Mouse (Mus musculus): Measurements from ENCODE around the gene Pink1. TPM values are rescaled to one million over a fixed set of nuclear protein-coding genes. Genes with fewer than 3 reads are reported as not detected.

Gene Pink1
- polyA plus RNA-seq (2015; fragmentation: Nextera tagmentation; extraction: Ambion mirVana): 171 and 194 TPM in 2 replicates

DNA sequence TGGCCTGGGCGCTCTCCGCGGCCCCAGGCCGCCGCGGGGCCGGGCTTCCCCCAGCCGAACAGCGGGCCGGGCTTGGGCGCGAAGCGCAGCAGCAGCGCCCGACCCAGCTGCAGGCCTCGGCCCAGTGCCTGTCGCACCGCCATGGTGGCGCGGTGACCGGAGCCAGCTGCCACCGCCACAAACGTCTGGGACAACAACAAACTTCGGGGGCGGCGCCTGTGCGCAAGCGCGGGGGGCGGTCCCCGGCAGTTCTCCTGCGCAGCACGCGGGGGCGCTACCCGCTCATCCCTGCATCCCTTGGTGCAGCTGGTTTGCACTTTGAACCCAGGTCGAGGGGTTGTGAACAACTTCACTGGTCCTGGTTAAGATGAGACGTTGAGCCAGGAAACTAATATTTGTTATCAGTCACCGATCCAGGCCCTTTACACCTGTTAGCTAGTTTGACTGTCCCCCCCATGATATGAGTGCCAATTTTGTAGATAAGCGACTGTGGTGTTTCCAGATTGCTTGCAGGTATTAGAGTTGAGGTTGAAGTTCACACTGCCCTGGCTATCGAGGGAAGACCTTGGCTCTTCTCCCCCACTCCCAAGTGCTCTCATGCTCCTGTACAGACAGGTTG lies at the start of gene Pink1:
TSS of gene Pink1 (minus strand) at position 231 of the 619 bp plus-strand sequence.

DNA sequence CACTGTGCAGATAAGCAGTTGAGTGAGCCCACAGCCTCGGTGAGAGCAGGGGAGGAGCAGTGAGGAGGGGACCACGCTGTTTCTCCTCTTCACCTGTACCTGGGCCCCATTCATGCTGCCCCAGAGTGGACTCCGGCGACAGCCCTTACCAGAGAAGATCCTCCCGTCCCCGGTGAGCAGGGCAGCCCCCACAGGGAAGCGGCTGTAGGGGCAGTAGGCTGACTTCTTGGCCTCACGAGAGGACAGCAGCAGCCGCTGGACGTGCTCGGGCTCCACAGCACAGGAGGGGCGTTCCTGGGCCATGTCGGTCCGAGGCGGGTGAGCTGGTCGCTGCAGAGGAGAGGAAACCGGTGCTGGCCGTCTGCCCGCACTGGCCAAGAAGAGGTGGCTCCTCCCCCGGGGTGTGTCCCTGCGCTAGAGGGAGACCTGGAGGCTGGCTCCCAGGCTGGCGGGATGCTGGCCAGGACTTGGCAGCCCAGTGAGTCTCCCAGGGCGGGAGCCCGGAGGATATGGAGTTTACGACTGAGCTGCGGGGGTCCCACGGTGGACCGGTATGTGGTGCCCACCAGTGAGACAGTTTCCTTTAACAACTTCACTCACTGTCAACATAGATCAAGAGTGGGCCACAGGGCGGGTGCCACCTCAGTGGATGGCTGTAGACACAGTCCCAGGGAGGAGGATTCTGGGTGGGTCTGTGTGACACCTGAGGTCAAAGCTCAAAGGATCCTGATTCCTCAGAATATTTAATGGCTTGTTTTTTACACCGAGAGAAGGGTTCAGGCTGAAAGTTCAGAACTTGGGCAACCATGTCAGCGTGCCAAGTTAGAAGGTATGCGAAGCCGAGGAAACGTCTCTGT lies 41.8 kb upstream of the Pink1 start, which contains the start of gene Cda:
TSS of gene Cda (minus strand) at position 352 of the 857 bp plus-strand sequence.

DNA sequence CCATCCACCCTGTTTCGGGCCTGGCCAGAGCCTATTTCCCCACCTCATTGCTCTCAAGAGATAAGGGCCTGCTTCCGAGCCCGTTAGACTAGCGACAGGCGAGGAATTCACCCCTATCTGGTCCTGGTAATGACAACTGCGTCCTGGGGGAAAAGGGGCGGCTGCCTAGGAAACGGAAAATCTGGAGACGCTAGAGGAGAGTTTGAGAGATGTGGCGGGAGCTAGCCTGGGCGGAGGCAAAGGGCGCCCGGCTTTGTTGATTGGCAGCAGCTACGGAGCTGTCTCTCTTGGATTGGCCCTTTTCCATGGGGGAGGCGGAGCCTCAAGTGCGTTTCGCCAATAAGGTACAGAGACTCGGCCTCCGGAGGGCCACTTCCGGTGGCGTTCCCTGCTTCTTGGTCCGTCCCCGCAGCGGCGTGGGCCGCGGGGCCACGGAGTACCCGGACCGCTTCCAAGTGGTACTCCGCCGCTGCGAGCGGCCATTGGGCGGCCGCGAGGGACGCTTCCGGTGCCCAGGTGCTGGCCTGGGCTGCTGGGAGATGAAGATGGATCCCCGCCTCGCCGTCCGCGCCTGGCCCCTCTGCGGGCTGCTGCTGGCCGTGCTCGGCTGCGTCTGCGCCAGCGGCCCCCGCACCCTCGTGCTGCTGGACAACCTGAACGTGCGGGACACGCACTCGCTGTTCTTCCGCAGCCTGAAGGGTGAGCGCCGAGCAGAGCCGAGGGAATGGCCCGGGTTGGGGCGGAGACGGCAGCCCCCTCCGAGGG lies 21.6 kb downstream of the Pink1 start, which contains the start of gene Ddost:
TSS of gene Ddost (plus strand) at position 391 of the 765 bp plus-strand sequence.

Small RNA genes within 50 kb of the gene (microRNA-seq; reads per million reads assigned to microRNA genes)
- not detected for gene Gm27646 (ENCODE audit: borderline replicate concordance, insufficient number of aligned reads)
- gene Mir7019 (ENCODE audit: borderline replicate concordance, insufficient number of aligned reads): 2.5 reads per million

Other genes starting within 250 kb of the Pink1 start
- gene Hp1bp3, start 110.0 kb downstream of the Pink1 start, polyA plus RNA-seq (2015; fragmentation: Nextera tagmentation; extraction: Ambion mirVana): 100 and 134 TPM in 2 replicates
- 1.4 and 1.8 TPM in 2 replicates for gene Sh2d5, start 75.9 kb downstream of the Pink1 start, polyA plus RNA-seq (2015; fragmentation: Nextera tagmentation; extraction: Ambion mirVana)
- 3.3 and 5.4 TPM in 2 replicates for gene Kif17, start 75.9 kb downstream of the Pink1 start, polyA plus RNA-seq (2015; fragmentation: Nextera tagmentation; extraction: Ambion mirVana)
- 181 and 230 TPM in 2 replicates for gene Ddost, start 21.6 kb downstream of the Pink1 start, polyA plus RNA-seq (2015; fragmentation: Nextera tagmentation; extraction: Ambion mirVana)
- gene Cda, start 41.7 kb upstream of the Pink1 start, polyA plus RNA-seq (2015; fragmentation: Nextera tagmentation; extraction: Ambion mirVana): 24.5 and 31.3 TPM in 2 replicates
- 0.46 and 1.1 TPM in 2 replicates for gene Fam43b, start 70.2 kb upstream of the Pink1 start, polyA plus RNA-seq (2015; fragmentation: Nextera tagmentation; extraction: Ambion mirVana)
- 11.9 and 19.7 TPM in 2 replicates for gene Mul1, start 108.4 kb upstream of the Pink1 start, polyA plus RNA-seq (2015; fragmentation: Nextera tagmentation; extraction: Ambion mirVana)
- 7.2 and 10.2 TPM in 2 replicates for gene Camk2n1, start 128.0 kb upstream of the Pink1 start, polyA plus RNA-seq (2015; fragmentation: Nextera tagmentation; extraction: Ambion mirVana)